ENCODE assay signal across 5 mouse cellular contexts in genomic region chr17:66522631-66523030, GRCm38 (mm10). TPM values are rescaled to one million over a fixed set of nuclear protein-coding genes. Genes with fewer than 3 reads are reported as not detected.
DNase-seq lines count a peak whose midpoint lies in the region; ATAC-seq lines count a peak whose summit lies in the region.
"Not testable (repeated sequence)": the region's sequence is repeated elsewhere in the genome, so short reads cannot be mapped to it uniquely, and the experiment has no call there.

No protein-coding gene starts in this region.

- not testable (repeated sequence) for ATAC-seq in embryonic facial prominence, embryonic 14.5 days (ENCODE audit: low read depth); midbrain, embryonic 11.5 days (ENCODE audit: low FRiP score)

- not testable (repeated sequence) for H3K9ac ChIP-seq in embryonic facial prominence, embryonic 14.5 days (ENCODE audit: low read depth, low read length); midbrain, embryonic 11.5 days (ENCODE audit: low read length)

- H3K36me3 ChIP-seq in embryonic facial prominence, embryonic 14.5 days (ENCODE audit: control insufficient read depth, insufficient read depth, low read length); midbrain, embryonic 11.5 days (ENCODE audit: control insufficient read depth, insufficient read depth, low read length): not testable (repeated sequence)

- WGBS in embryonic facial prominence, embryonic 14.5 days: 92% methylated on average over 1 of the region's 1 CpGs
- 97% methylated on average over 1 of the region's 1 CpGs for WGBS in midbrain, embryonic 11.5 days

- H3K4me1 ChIP-seq in embryonic facial prominence, embryonic 14.5 days (ENCODE audit: control insufficient read depth, insufficient read depth, low read length); midbrain, embryonic 11.5 days (ENCODE audit: control insufficient read depth, insufficient read depth, low read length): not testable (repeated sequence)

- DNase-seq in 3T3-L1 (ENCODE audit: low read depth, low spot score): peak; percentile 13
- peak; percentile 33 for DNase-seq in MN1 (ENCODE audit: low spot score)
- DNase-seq in embryonic facial prominence, embryonic 14.5 days (ENCODE audit: low spot score): peak; percentile 36
- peak; percentile 2 for DNase-seq in midbrain, embryonic 11.5 days (ENCODE audit: low spot score, missing footprints)
- peak; percentile 22 for DNase-seq in urinary bladder, postnatal 14 days (ENCODE audit: low spot score)

- H3K27ac ChIP-seq in embryonic facial prominence, embryonic 14.5 days (replicated peaks; ENCODE audit: low read depth, low read length); midbrain, embryonic 11.5 days (ENCODE audit: low read depth, low read length): not testable (repeated sequence)

- not testable (repeated sequence) for H3K27me3 ChIP-seq in embryonic facial prominence, embryonic 14.5 days (replicated peaks; ENCODE audit: control insufficient read depth, insufficient read depth, low read length); midbrain, embryonic 11.5 days (ENCODE audit: control insufficient read depth, insufficient read depth, low read length)

- not testable (repeated sequence) for H3K4me3 ChIP-seq in embryonic facial prominence, embryonic 14.5 days (ENCODE audit: low read depth, low read length); midbrain, embryonic 11.5 days (ENCODE audit: low read depth, low read length)

- H3K4me2 ChIP-seq in embryonic facial prominence, embryonic 14.5 days (ENCODE audit: low read depth, low read length); midbrain, embryonic 11.5 days: not testable (repeated sequence)

- H3K9me3 ChIP-seq in embryonic facial prominence, embryonic 14.5 days (ENCODE audit: control insufficient read depth, low read length); midbrain, embryonic 11.5 days (ENCODE audit: control insufficient read depth, low read length): not testable (repeated sequence)

RNA-seq across cellular contexts. Expression of gene Rab12, which starts 3.1 kb away (rescaled TPM):
- polyA plus RNA-seq in embryonic facial prominence, embryonic 14.5 days (2014; fragmentation: Nextera tagmentation; extraction: Ambion mirVana): 58.5 and 60.1 TPM in 2 replicates
- polyA plus RNA-seq in midbrain, embryonic 11.5 days (2014; fragmentation: Nextera tagmentation; extraction: Ambion mirVana): 40.9 and 45.0 TPM in 2 replicates
